Mouse (Mus musculus) retina, embryonic 14.5 days (tissue): ENCODE data around the gene Nrp1.
A peak's percentile ranks its signal among the peaks of the same experiment; 100 is the strongest.

Experiments
- DNase-seq: peaks from one replicate; pipeline ENCODE4 v3.0.0-alpha.2; 2015; ENCODE audit warnings: low spot score

The Nrp1 gene

DNA sequence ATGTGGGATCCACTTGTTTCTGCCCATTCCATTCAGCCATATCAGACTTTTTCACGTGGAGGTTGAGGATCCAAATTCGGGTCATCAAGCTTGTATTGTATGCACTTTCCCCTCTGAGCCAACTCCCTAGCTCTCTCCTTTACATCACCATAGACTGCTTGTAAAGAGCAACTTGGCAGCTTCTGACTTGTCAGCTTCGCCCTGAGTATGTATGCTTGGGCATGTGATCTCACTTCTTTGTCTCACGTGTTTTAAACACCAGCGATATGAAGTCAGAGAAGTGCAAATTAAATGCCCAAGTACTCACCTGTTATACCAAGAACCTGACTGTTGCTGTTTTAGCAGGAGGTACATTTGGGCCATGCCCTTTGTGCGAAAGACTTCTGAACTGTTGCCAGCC, 12.6 kb downstream of the Nrp1 start:
- no peak for DNase-seq

DNA sequence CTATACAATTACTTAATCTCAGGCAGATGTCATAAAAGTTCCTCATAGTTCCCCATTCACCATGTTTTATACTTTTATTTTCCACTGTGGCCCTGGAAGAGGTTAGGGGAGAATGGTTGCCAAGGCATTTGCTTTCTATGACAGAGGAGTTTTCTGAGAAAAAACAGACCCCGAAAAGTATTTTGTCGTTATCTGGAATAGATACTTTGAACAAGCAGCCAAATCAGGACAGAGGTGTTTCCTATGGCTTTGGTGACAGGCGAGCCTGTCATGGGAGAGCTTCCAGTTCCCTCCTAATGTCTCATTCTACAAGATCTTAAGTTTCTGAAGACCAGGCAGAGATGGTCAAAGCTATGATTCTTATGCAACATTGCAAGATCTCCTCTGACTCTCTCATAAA, 13.4 kb downstream of the Nrp1 start:
- no peak for DNase-seq

DNA sequence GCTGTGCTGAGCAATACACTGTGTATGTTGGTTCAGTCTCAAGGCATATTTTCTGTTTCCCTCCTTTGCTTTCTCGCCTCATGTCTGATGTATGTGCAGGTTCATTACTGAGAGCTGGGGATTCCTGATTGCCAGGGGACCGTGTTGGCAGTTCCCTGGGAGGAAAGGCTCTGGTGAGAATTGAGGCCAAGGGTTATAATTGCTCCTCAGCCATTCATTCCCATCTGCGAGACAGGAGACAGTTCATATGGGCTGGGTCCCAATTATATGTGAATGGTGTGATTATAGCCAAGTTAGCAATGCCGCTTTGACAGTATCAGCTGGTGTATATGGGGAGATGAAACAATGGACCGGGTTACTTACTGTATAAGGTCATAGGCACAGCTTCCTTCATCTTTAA, 14.3 kb downstream of the Nrp1 start:
- DNase-seq = no peak

DNA sequence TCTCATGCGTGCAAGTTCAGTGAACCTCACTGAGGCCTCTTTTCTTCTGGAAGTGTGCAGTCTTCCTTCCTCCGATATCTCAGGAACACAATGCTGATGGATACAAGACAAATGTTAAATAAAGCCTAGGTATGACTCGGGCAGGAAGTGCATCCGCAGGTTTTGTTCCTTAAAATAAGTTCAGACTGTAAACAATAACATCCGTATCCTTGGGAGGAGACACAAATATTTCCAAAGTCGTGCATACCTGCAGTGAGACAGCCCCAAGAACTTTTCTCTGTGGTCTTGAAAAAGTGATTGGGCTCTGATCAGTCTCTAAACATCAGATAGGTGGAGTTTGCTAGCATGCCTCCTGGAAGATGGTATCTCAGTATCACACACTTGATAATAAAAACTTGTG, 15.0 kb downstream of the Nrp1 start:
- no peak for DNase-seq

DNA sequence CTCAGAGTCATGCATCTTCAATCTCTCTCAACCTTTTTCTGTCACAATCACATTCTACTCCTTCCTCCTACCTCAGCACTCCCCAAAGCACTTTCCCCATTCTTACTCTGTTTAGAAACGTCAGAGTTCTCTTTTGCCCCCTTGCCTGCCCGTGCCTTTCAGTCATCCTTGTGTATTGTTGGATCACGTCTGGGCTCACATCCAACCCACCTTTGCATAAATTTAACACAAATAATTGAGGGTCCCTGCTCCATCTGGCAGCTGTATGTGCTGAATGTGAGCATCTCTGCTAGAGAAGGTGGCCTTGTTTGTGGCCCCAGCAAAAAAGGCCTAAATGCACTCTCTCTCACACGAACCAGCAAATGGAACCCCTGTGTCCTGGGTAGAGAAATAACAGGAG, 16.9 kb downstream of the Nrp1 start:
- no peak for DNase-seq

DNA sequence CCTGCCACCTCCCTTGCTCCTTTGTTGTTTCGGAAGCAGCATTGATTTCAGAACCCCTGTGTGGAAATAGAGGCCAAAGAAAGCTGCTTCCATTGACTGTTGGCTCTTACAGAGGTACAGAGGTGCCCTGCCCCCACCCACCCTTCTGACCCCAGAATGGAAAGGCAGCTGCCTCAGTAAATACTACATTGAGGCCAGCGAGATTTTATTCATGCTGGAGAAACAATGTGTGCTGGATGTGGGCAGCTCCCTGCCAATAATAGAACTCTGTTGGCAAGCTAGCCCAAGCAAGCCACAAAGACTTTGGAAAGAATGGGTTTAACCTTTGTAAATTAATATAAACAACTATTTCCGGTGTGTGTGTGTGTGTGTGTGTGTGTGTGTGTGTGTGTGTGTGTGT, 24.8 kb downstream of the Nrp1 start:
- no peak for DNase-seq

DNA sequence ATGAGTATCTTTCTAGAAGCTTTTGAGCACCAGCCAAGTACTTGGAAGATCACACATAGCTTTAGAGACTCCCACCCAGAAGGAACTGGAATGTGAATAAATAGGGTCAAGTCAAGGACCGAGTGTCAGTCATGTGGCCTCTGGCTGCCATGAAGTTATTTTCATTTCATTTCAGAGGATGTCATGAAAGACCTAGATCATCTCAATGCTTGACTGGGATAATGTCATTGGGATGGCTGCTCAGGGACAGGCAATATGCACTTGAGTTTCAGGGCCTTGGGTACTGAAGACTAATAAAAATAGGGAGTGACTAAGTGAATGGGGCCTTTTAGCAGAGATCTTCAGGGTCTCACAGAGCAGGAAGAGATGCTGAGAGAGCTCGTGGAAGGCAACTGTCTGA, 26.0 kb downstream of the Nrp1 start:
- no peak for DNase-seq

DNA sequence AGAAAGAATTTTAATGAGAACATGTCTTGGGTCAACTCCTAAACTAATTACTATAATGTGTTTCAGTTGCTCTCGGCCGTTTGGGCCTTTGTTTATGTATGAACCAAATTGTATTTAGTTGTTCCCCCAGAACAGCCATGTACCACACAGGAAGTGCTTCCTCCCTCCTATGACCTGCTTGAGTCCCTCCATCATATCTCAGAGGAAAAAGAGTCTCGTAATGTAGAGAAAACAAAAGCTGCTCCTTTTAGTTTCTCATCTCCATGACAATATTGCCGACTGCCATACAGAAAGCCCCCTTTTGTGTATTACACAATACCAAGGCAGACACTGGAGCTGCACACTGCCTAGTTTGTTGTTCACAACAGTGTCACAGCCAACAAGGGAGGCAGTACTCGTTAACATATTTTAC, 26.5 kb downstream of the Nrp1 start:
- no peak for DNase-seq

DNA sequence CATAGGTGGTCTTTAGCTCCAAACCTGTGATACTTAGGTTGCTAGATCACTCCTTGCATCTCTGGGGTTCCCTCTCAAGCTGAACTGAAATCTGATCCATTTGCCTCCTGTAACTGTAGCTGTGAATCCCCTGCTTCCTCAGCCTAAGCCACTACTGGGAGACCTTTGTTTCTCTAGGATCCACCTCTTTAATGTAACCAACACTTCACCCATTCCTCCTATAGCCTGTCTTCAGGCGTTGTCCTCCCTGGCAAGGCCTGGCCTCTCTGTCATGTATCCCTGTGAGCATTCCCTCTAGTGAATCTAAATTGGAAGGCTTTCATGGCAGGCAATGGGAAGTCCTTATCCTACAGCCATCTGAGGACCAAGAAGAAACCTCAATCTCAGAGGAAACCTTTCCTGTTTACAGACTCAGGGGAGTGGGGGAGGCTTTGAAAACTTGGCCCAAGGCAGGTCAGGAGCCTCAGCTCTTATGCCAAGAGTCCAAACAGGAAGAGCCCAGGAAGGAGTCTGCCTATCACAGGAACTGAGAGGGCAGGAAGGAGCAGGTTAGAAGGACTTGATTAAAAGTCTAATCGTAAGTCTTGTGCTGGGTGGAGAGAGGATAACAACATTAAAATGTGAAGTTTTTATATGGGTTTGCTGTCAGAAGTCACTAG, 28.7 kb downstream of the Nrp1 start:
- DNase-seq = no peak

DNA sequence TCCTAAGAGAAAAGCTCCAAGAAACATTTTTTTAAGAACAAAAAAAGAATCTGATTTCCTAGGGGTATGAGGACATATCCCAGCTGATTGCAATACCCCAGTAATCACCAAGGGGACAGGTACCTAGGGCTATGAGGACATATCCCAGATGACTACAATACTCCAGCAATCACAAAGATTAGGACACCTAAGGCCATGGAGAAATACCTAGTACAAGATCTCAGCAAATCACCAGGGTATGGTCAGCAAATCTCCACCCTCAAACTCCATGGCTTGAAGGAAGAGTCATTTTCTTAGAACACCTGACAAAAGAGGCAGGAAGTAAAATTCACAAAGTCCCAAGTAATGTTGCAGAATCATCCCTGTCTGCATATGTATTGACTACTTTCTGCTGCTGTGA, 32.4 kb downstream of the Nrp1 start:
- no peak for DNase-seq

DNA sequence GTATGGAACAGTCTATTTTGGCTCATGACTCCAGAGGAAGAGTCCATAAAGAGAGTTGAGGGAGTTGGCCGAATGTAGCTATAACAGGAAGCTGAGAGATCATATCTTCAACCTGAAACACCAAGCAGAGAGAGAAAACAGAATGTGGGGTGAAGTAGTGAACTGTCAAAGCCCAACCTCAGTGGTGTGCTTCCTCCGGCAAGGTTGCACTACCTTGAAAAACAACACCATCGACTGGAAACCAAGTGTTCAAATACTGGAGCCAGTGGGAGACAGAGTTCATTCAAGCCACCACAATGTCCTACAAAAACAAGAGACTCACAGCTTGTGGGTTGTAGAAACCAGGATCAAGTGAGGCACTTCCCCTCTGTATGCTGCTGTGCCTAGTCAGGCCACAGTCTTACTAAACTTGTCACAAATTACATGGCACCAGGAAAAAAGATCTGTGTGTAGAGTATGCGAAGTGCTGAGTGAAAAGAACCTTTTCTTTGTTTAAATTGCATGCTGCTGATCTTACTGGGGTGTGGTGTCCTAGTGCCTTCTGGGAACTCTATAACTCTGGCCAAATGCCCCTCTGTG, 32.9 kb downstream of the Nrp1 start:
- DNase-seq = no peak

DNA sequence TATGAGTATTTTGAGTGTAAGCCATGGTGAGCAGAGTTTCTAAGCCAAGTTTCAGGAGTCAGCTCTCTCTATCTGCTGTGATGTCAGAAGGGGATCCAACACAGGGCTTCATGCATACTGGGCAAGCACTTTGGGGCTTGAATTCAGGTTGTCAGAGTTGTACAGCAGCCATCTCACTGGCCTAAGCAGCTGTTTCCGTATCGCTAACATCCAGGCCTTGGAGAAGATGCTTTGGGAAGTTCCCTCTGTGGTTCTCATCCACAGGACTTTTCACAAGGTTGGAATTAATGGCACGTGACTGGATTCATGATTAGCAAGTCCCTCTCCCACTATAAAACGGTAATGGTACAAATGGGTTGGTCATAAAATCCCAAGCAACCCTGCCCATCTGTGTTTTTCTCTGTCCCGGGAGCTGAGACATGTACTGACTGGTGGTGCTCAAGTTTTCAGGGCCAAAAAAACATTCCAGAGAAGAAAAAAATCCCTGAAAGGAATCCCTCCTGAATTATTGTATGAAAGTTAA, 36.3 kb downstream of the Nrp1 start:
- DNase-seq = no peak

DNA sequence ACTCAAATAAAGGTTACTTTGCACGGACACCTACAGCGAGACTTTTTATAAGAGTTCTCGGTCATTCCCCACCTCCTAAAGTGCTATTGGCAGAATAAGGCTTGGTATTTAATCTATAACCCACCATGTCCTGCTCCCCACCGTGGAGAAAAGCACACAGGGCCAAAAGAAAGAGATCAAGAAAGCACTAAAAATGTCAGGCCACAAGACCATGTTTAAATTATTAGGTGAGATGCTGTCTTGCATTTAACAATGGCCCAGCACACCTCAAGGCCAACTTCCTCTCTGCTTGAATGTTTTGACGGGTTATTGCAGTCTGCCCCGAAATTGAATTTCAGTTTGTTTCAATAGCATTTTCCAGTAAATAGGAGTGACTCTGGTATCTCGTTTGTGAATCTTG, 38.6 kb downstream of the Nrp1 start:
- DNase-seq = no peak

DNA sequence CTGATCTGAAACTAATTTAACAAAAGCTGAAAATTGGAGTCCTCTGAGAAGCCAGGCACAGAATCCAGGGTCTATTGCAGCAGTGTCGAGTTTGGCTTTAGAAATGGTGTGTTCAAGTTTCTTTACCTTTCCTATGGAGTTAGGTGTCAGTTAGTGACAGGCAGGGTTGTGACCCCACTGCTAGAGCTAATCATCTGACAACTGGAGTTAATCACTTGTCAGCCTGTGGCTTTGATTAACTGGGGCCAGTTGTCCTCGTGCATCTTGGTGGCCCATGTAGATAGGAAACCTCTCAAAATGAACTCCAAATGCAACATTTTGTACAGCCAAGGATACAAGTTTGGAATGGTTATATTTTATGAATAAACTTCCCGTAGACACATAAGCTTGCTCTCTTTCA, 39.0 kb downstream of the Nrp1 start:
- DNase-seq = no peak

DNA sequence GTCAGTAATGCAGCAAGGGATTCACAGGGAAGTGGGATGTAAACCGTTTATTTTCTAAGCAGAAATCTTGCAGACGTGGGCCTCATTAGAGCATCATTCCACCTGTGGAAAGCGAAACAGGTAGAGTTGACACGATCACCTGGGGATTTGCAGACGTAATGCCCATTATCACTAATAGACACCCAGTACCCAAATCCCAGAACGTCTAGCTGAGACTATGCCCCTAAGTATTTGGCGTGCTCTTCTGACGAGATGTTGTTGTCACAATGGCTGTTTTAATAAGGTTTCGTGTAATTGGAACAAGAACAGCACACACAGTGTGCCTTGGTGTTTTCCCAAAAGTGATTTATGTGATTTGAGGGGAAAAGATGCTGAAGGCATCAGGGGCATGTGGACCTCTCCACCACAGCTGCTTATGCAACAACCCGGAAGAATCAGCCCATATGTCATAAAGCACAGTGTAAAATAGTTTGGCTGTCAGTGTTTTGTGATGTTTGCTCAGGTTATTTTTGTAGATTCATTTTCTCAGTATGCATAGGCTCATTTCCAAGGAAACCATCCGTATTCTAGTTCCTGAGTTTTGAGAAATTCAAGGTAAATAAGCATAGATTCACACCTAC, 40.2 kb downstream of the Nrp1 start:
- DNase-seq = no peak

DNA sequence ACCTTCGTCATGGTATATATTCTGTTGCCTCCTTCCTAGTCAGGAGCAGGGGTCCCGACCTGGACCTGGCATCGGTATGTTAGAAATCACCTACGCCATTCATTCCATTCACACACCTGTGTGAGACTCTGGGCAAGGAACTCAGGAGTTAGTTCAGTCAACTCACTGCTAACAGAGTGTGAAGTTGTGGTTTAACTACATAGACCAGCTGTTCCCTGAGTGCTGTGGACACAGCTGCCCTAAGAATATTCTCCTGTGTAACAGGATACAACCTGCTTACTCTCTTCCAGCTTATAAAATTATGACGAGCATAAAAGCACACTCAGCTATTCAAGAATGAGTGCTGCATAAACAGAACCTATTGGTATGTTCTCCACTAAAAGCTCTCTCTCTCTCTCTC, 41.9 kb downstream of the Nrp1 start:
- no peak for DNase-seq

DNA sequence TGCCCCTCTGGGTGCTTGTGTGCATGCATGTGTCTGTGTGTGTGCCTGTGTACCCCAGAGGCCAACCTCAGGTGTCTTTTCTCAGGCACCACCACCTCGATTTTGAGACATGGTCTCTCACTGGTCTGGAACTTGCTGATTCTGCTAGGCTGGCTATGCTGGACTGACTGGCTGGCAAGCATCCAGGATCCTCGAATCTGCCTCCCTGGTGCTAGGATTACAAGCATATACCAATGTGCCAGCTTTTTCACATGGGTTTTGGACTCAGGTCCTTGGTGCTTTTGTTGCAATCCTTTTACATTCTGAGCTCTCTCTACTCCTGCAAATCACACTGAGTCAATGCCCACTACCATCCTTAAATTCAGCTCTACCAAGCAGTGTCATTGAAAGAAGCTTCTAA, 46.5 kb downstream of the Nrp1 start:
- no peak for DNase-seq

DNA sequence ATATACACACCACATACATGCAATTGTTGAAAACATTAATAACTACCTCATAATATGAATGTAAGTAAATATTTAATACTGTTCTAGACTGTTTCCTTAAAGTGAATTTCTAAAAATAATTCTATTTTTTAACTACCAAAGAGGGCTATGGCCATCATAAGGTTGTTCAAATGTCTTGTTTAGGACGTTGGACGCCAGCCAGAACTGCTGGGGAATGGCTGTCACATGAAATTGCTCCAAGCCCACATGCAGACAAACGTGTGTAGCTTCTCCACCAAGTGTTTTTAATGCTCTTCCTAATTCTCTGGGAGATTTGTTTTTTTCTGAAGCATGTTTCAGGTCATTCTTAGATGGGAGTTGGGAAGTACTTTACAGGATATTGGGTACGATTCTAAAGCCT, 55.0 kb downstream of the Nrp1 start:
- no peak for DNase-seq

DNA sequence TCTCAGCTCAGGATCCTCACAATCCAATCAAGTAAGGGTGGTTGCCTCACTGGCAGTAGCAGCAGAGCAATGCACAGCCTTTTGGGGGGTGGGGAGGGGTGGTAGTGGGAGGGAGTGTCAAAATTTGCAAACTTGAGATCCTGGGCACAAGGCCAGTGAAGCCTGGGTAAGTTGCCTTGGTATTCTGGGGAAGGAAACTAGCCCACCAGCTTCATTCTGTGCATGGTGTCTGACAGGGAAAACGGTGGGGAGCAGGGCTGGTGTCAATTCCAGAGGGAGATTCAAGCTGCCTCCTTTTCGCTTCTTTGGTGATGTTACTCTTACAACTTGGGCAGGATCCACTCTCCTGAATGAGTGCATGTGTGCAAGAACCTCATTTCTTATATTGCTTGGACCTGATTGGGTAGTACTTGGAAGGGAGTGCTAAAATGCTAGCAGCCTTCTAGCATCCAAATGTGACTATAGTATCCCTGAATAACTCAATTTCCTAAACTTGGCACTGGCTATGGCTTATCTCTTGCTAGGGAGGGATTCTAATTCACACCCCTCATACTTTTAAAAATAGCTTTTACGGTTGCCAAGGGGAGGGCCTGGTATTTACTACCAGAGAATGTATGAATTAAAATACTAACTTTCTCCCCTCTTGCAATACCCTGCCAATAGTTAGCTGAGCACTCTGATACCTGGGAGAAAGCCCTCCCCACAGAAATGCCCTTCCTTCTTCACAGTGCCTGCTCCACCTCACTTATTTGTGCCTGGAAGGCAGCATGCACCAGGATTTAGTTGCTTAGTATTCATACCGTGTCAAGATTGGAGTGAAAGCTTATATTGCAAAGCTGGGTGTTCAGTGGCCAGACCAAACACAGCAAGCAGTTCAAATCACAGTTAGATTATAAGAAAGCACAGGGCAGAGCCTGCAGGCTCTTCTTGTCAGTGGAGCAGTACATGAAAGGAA, 57.6 kb downstream of the Nrp1 start:
- no peak for DNase-seq

DNA sequence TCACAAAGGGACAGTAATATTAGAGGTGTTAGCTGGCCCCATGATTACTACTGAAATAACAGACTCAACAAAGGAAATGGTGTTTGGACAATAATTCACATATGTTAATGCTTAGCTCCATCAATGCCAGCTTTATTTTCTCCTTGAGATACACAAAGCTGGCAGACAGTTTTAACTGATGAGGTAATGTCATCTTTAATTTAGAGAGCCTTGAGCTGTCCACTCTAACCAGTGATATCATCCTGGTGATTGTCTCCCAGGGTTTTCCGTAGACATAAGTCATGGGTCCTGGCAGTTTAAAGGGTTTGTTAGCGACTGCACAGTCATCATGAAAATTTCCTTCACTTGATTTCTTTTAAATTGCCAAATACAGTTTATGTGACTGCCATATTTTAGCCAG, 58.5 kb downstream of the Nrp1 start:
- no peak for DNase-seq

DNA sequence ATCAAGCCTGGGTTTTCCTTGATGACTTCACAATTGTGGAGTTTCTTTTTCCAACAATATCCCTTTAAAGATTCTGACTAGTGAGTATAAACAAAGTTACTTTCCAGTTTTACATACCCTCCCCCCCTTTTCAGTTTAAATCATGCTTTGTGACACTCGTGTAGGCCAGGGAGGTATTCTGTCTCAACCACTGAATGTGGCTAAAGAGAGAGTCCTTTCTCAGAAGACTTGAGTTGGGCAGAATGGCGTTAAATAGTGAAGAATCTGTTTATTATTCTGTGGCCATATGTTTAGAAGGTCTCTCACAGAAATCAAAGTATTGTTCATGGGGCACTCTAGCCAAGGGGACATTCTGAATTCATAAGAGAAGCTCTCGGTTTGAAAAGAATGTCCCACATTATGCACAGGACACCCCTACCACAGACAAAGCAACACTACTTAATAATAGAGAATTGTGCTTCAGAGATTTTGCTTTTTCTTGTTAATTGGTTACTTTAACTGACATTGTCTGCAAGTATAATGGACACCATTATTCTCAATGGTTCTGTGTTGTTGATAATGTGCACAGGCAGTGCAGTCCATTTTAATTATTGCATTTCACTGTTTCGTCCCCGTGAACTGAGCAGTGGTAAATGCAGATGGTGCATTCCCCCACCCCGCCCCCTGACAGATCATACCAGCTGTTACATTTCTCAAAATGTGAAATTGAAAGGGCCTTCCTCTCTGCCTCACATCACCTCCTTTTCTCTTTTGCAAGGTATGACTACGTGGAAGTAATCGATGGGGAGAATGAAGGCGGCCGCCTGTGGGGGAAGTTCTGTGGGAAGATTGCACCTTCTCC, 59.8 kb downstream of the Nrp1 start:
- peak; percentile 39 for DNase-seq

DNA sequence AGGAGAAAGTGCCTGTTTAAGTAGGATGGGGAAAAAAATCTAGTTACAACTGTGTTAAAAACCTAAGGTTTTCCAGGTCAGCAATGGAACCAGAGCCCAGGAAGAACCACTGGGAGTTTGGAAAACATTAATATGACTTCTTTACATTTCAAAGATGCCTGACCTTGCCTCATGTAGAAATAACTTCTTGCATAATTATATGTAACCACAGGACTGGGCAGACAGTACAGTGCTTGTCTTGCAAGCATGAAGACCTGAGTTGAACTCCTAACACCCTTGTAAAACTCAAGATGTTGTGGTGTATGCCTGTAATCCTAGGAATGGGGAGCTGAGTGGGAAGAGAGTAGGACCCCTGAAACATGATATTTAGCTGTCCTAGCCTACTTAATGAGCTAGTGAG, 61.6 kb downstream of the Nrp1 start:
- no peak for DNase-seq
